Mouse (Mus musculus) fat pad, adult 2 months (tissue): ENCODE results near the gene Sco1.

Source experiments
- DNase-seq: peaks from one replicate; pipeline ENCODE4 v3.0.0-alpha.2; 2011; ENCODE audit warnings: low read depth, low spot score; ENCODE audit errors: extremely low read depth

The Sco1 gene

DNA sequence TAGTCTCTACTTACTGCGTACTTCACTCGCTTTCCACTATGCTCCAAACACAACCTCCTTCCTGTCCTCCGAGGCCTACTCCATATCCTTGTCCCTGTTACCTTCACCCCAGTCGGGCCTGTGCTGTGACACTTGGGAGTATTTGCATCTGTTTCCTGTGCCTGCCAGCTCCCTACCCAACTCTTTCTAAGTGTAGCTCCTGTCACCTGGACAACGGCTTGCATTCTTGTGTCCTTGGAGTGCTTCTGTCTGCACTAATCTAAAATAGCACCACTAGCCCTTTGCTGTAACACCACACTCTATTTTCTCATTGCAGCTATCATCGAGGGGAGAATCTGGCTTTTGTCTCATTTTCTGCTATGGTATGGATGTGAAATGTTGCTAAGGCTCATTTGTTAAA, 12.0 kb upstream of the Sco1 start:
- DNase-seq: no peak

DNA sequence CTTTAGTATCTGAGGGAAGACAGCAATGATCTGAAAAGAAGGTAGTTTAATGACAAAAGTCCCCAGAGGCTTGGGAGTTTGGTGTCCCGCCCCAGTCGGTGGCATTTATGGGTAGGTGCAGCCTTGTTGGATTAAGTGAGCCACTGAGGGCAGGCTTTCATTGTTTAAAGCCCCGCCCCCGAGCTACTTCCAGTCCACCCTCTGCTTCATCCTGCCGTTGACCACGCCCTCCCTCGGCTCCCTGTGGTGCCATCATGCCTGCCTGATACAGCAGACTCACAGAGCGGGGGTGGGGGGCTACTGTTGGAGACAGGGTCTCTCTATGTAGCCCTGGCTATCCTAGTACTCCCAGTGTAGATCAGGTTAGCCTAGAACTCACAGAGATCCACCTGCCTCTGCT, 9.5 kb upstream of the Sco1 start:
- no peak for DNase-seq

GRCm38 (mm10) chr11:67044959-67045358, 7.5 kb upstream of the Sco1 start:
- DNase-seq: no peak

- no peak for DNase-seq
Measured at GRCm38 (mm10) chr11:67047199-67047598, 5.3 kb upstream of the Sco1 start.

DNA sequence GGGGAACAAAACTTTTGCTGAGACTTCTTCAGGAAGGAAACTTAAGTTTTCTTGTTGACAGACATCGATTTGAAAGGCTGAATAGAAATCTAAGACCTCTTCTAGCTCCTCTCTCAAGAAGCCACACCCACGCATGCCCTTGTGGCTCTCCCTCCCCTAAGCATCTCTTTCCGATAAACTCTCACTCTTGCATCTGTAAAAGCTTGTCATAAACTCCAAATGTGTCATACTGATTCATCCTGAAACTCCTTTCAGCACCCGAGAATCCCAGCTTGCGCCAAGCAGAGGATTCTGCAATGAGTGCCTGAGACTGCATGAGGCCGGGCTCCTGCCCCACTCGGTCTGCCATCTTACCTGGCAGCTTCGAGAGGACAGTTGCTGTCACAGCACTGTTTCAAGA, 4.0 kb upstream of the Sco1 start:
- no peak for DNase-seq

DNA sequence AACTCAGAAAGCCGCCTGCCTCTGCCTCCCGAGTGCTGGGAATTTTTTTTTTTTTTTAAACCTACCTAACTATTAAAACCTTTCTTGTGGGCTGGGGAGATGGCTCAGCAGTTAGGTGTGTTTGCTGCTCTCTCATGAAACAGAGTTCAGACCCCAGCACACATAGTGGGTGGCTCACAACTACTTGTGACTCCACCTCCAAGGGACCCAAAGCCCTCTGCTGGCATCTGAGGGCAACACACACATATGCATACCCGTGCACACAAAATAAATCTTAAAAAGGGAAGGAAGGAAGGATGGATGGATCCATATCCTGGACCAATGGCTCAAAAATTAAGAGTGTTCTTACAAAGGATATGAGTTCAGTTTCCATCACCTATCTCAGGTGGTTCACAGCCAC, 3.2 kb upstream of the Sco1 start:
- DNase-seq: no peak

GRCm38 (mm10) chr11:67051676-67052320, 672 bp upstream of the Sco1 start:
- DNase-seq: no peak

GRCm38 (mm10) chr11:67054754-67055365, 2.4 kb downstream of the Sco1 start:
- DNase-seq: no peak

- DNase-seq: no peak
Measured at GRCm38 (mm10) chr11:67061311-67061710, 8.8 kb downstream of the Sco1 start.

DNA sequence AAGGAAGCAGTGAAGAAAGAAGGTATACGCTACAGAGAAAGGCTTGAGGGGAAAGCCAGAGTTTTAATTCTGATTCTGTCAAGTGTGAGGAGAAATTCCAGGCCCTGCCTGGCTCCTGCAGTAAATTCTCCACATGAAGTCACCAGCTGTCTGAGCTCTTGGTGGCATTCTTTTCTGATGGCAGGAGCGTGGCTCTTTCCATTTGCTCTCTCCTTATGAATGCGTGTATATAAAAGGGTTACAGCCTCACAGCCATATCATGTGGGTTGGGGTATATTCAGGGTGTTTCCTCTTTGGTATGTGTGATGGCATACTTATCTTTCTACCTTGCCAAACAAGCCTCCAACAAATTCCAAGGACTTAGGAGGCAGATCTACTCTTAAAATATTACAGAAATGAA, 10.3 kb downstream of the Sco1 start:
- no peak for DNase-seq

DNA sequence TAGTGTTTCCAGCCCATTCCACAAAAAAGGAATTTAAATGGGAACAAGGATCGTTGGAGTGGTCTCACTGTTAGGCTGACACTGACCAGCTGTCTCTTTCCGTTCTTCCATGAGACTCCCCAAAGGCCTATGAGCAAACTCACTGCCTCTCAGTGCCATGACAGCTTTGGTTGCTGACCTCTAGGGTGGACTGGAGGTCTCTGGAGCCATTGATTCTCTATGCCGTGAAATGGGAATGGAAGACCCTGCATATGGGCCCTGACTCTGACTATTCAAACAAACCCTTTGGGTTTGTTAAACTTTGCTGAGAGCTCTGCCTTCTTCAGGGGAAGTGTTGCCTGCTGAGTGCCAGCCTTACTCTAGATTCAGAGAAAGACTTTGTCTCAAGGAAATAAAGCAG, 15.3 kb downstream of the Sco1 start:
- DNase-seq: no peak

GRCm38 (mm10) chr11:67072615-67073130, 20.2 kb downstream of the Sco1 start:
- DNase-seq: no peak

DNA sequence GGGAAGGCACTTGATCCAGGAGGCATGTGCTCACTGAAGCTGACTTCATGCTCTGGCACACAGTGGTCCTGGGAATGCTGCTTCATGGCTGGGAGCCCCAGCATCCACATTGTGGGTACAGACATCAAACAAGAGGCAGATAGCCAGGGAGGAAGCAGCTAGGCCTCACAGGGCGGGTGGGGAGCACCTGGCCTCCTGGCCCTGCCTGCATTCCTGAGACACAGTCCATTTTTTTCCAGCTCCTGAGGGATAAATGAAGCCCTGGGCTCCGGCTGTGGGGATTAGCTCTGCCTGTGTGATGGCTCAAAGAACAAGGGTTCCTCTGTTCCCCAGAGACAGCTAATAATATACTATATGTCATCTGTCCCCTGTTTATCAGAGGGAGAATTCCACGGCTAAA, 22.6 kb downstream of the Sco1 start:
- DNase-seq: no peak

- no peak for DNase-seq
Measured at GRCm38 (mm10) chr11:67076781-67077180, 24.3 kb downstream of the Sco1 start.

DNA sequence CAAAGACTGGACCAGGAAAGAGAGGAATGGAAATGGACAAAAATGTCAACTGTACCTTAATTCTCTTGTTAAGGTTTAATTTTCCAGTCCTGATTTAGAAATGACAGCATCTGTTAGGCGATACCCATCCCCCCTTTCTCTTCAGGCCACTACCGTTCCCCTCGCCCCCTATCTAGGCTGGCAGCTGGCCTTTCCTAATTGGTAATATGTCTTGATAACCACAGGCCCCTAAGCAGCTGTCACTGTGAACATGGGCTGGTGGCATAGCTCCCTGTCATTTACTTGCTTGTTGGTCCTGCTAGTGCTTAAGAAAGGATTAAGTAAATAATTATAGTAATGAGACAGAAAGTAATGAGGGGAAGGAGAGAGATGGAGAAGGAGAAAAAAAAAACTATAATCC, 25.0 kb downstream of the Sco1 start:
- no peak for DNase-seq

DNA sequence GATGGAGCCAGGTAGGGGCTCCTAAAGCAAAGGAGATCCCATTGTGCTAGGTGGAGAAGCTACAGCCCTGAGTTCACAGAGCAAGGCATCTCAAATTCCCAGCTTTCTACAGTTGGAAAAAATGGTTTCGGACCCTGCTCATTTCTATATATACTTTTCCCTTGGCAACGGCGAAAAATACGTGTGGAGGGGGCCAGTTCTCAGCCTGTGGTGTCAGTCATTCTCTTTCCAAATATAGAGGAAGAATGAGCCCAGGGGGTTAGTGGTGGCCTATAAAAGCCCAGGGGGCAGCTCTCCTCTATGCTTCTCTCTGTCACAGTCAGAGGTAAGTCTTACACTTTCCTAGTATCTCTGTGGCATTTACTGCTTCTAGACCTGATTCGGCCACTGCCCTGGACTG, 25.5 kb downstream of the Sco1 start, which contains the start of gene Myh3:
Gene Myh3, plus strand, starts transcription at position 301 of the 400 bp plus-strand sequence.
- DNase-seq: no peak

GRCm38 (mm10) chr11:67078888-67079287, 26.4 kb downstream of the Sco1 start:
- DNase-seq: no peak

GRCm38 (mm10) chr11:67079740-67080139, 27.3 kb downstream of the Sco1 start:
- no peak for DNase-seq

- no peak for DNase-seq
Measured at GRCm38 (mm10) chr11:67080168-67080567, 27.7 kb downstream of the Sco1 start.

- DNase-seq: no peak
Measured at GRCm38 (mm10) chr11:67081125-67081649, 28.7 kb downstream of the Sco1 start.

DNA sequence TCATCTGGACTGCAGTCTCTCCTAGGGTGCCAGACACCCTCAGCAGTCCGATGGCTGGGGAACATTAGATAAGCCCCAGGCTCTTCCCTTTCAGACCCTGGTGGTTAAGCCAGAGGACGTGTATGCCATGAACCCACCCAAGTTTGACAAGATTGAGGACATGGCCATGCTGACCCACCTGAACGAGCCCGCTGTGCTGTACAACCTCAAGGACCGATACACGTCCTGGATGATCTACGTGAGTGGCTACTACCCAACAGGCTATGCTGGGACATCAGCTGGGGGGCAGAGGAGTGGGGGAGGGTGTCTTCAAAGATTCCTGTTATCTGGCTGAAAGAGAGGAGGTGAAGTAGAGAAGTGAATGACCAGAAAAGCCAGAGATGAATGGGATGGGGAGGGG, 29.7 kb downstream of the Sco1 start:
- DNase-seq: no peak

DNA sequence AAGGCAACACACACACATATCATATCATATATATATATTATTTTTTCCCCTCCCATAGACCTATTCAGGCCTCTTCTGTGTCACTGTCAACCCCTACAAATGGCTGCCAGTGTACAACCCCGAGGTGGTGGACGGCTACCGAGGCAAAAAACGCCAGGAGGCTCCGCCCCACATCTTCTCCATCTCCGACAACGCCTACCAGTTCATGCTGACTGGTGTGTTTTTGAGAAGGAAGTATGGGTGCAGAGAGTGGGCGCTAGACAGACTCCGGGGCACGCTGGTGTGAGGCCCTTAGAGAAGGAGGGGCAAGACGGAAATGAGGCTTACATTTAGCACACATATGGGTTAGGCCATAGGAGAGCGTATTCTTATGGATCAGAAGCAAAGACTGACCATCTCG, 30.3 kb downstream of the Sco1 start:
- no peak for DNase-seq

DNA sequence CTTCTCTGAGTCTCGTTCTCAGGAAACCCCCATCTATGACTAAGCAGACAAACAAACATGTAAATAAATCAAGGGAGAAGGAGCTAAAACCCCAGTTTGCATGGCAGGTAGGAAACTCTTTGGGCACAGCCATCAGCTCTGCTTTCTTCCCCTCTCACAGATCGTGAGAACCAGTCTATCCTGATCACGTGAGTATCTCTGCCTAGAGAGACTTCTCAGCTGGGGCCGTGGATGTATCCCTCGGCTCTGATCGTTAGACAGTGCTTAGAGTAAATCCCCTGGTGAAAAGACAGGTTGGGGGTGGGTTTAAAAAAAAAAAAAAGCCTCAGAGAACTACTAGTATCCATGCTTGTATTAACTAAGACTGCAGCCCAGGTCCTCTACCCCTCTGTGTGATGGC, 30.8 kb downstream of the Sco1 start:
- DNase-seq: no peak
